Mouse (Mus musculus) forebrain, embryonic 16.5 days (tissue): ENCODE results near the gene BC029722. TPM values are rescaled to one million over a fixed set of nuclear protein-coding genes. Genes with fewer than 3 reads are reported as not detected.
A peak's percentile ranks its signal among the peaks of the same experiment; 100 is the strongest.

Experiments used
- ATAC-seq: fragments of 200-750 bp; cut with Nextera tagmentation; 2 replicates; pipeline ENCODE4 v1.8.0; 2017; ENCODE audit warnings: mild to moderate bottlenecking, moderate library complexity
- H3K27ac ChIP-seq: fragments of 300-500 bp; sonication (generic); 2 replicates; pipeline ENCODE4 v1.5.1; 2014; ENCODE audit warnings: low read length, control low read depth
- H3K27me3 ChIP-seq: fragments of 300-500 bp; sonication (generic); replicated peaks from 2 replicates; pipeline ENCODE4 v1.6.1; 2014; ENCODE audit warnings: low read length; ENCODE audit not compliant: control insufficient read depth, insufficient read depth
- H3K36me3 ChIP-seq: fragments of 300-500 bp; sonication (generic); 2 replicates; pipeline ENCODE4 v1.6.1; 2014; ENCODE audit not compliant: control insufficient read depth, insufficient read depth
- H3K4me1 ChIP-seq: fragments of 300-500 bp; sonication (generic); replicated peaks from 2 replicates; pipeline ENCODE4 v1.6.1; 2014; ENCODE audit warnings: low read length; ENCODE audit not compliant: control insufficient read depth, insufficient read depth
- H3K4me2 ChIP-seq: fragments of 300-500 bp; sonication (generic); 2 replicates; pipeline ENCODE4 v1.6.1; 2014; ENCODE audit warnings: mild to moderate bottlenecking, low read length, control low read depth
- H3K4me3 ChIP-seq: fragments of 300-500 bp; sonication (generic); replicated peaks from 2 replicates; pipeline ENCODE4 v1.5.1; 2014; ENCODE audit warnings: mild to moderate bottlenecking, low read length, control low read depth
- H3K9ac ChIP-seq: fragments of 300-500 bp; sonication (generic); replicated peaks from 2 replicates; pipeline ENCODE4 v1.6.1; 2014; ENCODE audit warnings: low read depth, low read length, control low read depth
- H3K9me3 ChIP-seq: fragments of 300-500 bp; sonication (generic); 2 replicates; pipeline ENCODE4 v1.6.1; 2016; ENCODE audit warnings: low read length; ENCODE audit not compliant: control insufficient read depth
- WGBS: fragments of 180-500 bp; shearing (Covaris S2); extraction: QIAGEN DNeasy Blood & Tissue Kit; methylation state at CpG from one replicate; pipeline ENCODE4 v1.1.7; 2014; 5-methylcytosine and 5-hydroxymethylcytosine counted together
- polyA plus RNA-seq: library from polyadenylated mRNA; unstranded; fragments of >200 nt; fragmentation: Nextera tagmentation; extraction: Ambion mirVana; gene quantifications from 2 replicates; pipeline ENCODE4 v1.2.1, GENCODE M21; 2015

The BC029722 gene
- polyA plus RNA-seq, 1 experiment from 2014 or later: 35.2 TPM

GRCm38 (mm10) chr2:155825904-155826629, 6.8 kb upstream of the BC029722 start:
- WGBS: 3% methylated on average over 52 of the region's 52 CpGs
- Histone ChIP-seq H3K4me1 (peaks cover 23% of the 10 kb centered on the region), H3K4me2 (peak overlapping the region; percentile 89), H3K4me3 (peak overlapping the region; percentile 92), H3K27me3 (no peaks in the 10 kb centered on the region), H3K36me3 (peaks cover 4% of the 10 kb centered on the region; the same call in 1 of the 2 replicates), H3K9me3 (no peaks in the 10 kb centered on the region), H3K27ac (peak overlapping the region; percentile 83; the same call in 1 of the 2 replicates), H3K9ac (peak overlapping the region; percentile 70)
- ATAC-seq: peak; percentile 11

- Histone ChIP-seq H3K36me3 (peaks cover 4% of the 10 kb centered on the region; the same call in 1 of the 2 replicates), H3K4me3 (no peak overlapping the region), H3K27me3 (no peaks in the 10 kb centered on the region), H3K27ac (no peak overlapping the region), H3K9ac (no peak overlapping the region), H3K4me1 (peaks cover 30% of the 10 kb centered on the region), H3K9me3 (no peaks in the 10 kb centered on the region), H3K4me2 (no peak overlapping the region)
- WGBS: 94% methylated on average over 8 of the region's 8 CpGs
- ATAC-seq: no peak
Measured at GRCm38 (mm10) chr2:155823722-155824121, 4.5 kb upstream of the BC029722 start.

GRCm38 (mm10) chr2:155820779-155821178, 1.6 kb upstream of the BC029722 start:
- Histone ChIP-seq H3K4me2 (no peak overlapping the region), H3K4me3 (no peak overlapping the region), H3K36me3 (peaks cover 4% of the 10 kb centered on the region; the same call in 1 of the 2 replicates), H3K27me3 (no peaks in the 10 kb centered on the region), H3K27ac (no peak overlapping the region), H3K9ac (no peak overlapping the region), H3K4me1 (peaks cover 26% of the 10 kb centered on the region), H3K9me3 (no peaks in the 10 kb centered on the region)
- ATAC-seq: no peak
- WGBS: 91% methylated on average over 5 of the region's 5 CpGs

- Histone ChIP-seq H3K27me3 (no peaks in the 10 kb centered on the region), H3K27ac (peak overlapping the region; percentile 80), H3K9me3 (no peaks in the 10 kb centered on the region), H3K36me3 (peaks cover 4% of the 10 kb centered on the region; the same call in 1 of the 2 replicates), H3K4me2 (peak overlapping the region; percentile 92), H3K4me1 (peaks cover 19% of the 10 kb centered on the region), H3K4me3 (peak overlapping the region; percentile 65), H3K9ac (peak overlapping the region; percentile 85)
- ATAC-seq: no peak; the same call in 1 of the 2 replicates
- 64% methylated on average over 6 of the region's 6 CpGs for WGBS
Measured at GRCm38 (mm10) chr2:155819449-155820251, 424 bp upstream of the BC029722 start.

- 2% methylated on average over 37 of the region's 37 CpGs for WGBS
- peak overlapping the region; percentile 65 for H3K4me3 ChIP-seq
- H3K27ac ChIP-seq: peak overlapping the region; percentile 80
- H3K36me3 ChIP-seq: peaks cover 4% of the 10 kb centered on the region; the same call in 1 of the 2 replicates
- peak; percentile 96 for ATAC-seq
- H3K4me1 ChIP-seq: peaks cover 19% of the 10 kb centered on the region
- H3K27me3 ChIP-seq: no peaks in the 10 kb centered on the region
- no peaks in the 10 kb centered on the region for H3K9me3 ChIP-seq
- H3K9ac ChIP-seq: peak overlapping the region; percentile 85
- H3K4me2 ChIP-seq: peak overlapping the region; percentile 92
Measured at GRCm38 (mm10) chr2:155818596-155819391, 432 bp downstream of the BC029722 start.

- Histone ChIP-seq H3K9me3 (no peaks in the 10 kb centered on the region), H3K4me3 (no peak overlapping the region), H3K4me1 (peaks cover 19% of the 10 kb centered on the region), H3K27ac (no peak overlapping the region), H3K9ac (no peak overlapping the region; the same call in 1 of the 2 replicates), H3K4me2 (peak overlapping the region; percentile 92; the same call in 1 of the 2 replicates), H3K36me3 (peaks cover 4% of the 10 kb centered on the region; the same call in 1 of the 2 replicates), H3K27me3 (no peaks in the 10 kb centered on the region)
- no peak for ATAC-seq
- WGBS: 81% methylated on average over 10 of the region's 10 CpGs
Measured at GRCm38 (mm10) chr2:155817301-155818245, 1.7 kb downstream of the BC029722 start.

- Histone ChIP-seq H3K4me1 (peaks cover 19% of the 10 kb centered on the region), H3K27ac (no peak overlapping the region), H3K9ac (no peak overlapping the region), H3K9me3 (no peaks in the 10 kb centered on the region), H3K36me3 (no peaks in the 10 kb centered on the region; the same call in 1 of the 2 replicates), H3K4me2 (no peak overlapping the region), H3K4me3 (no peak overlapping the region), H3K27me3 (no peaks in the 10 kb centered on the region)
- no peak for ATAC-seq
- 100% methylated on average over 1 of the region's 1 CpGs for WGBS
Measured at GRCm38 (mm10) chr2:155816179-155816578, 3.0 kb downstream of the BC029722 start.

- Histone ChIP-seq H3K9me3 (no peaks in the 10 kb centered on the region), H3K9ac (no peak overlapping the region), H3K4me3 (no peak overlapping the region), H3K27me3 (no peaks in the 10 kb centered on the region), H3K36me3 (no peaks in the 10 kb centered on the region), H3K27ac (no peak overlapping the region), H3K4me2 (no peak overlapping the region), H3K4me1 (peaks cover 19% of the 10 kb centered on the region)
- 30% methylated on average over 5 of the region's 5 CpGs for WGBS
- no peak for ATAC-seq
Measured at GRCm38 (mm10) chr2:155814829-155815228, 4.4 kb downstream of the BC029722 start.
